ENCODE assay signal across 14 mouse cellular contexts in the genomic region with DNA sequence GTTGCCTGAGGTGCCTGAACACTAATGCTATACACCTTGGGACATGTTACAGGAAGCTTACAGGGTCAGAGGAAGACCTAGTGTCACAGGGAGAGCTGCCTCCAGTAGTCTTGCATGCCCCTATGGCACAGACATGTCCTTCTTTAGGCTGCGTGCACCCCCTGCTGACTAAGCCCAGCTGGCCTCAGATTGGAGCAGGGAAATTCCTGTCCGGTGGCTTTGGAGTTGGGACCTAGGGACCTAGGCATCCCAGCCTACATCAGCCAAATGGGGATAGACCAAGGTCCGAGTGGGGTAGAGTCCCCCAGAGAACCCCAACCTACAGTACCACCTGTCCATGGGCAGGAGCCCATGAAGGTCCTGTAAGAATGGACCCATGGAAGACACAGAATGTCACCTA.
"Had no signal": no experiment of that assay in that cellular context is flagged by ENCODE, and none has a peak within 500 bp of the region (broad histone marks: within the 10 kb centered on the region; RNA-seq: fewer than 3 reads in every experiment).

No protein-coding gene starts in this region.

- H3K36me3 ChIP-seq: kidney, embryonic 15.5 days; limb, embryonic 15.5 days; midbrain, embryonic 10.5 days had no signal

- H3K9ac ChIP-seq: kidney, embryonic 15.5 days; limb, embryonic 15.5 days; liver, embryonic 14.5 days; neural tube, embryonic 15.5 days had no signal

- H3K27me3 ChIP-seq: limb, embryonic 15.5 days; neural tube, embryonic 15.5 days had no signal

- H3K4me3 ChIP-seq: kidney, embryonic 15.5 days; limb, embryonic 15.5 days; midbrain, embryonic 10.5 days; myocyte; neural tube, embryonic 15.5 days had no signal

- H3K4me1 ChIP-seq: kidney, embryonic 15.5 days; limb, embryonic 15.5 days had no signal

- H3K9me3 ChIP-seq: kidney, embryonic 15.5 days; limb, embryonic 15.5 days; midbrain, embryonic 10.5 days; neural tube, embryonic 15.5 days had no signal

- DNase-seq: kidney, adult 2 months; kidney, postnatal 14 days; left cerebral cortex, postnatal 4 days; lung, adult 18-20 months; lung, postnatal 4 days; midbrain, embryonic 14.5 days; thymus, postnatal 4 days had no signal

- H3K27ac ChIP-seq: kidney, embryonic 15.5 days; limb, embryonic 15.5 days; liver, embryonic 14.5 days; midbrain, embryonic 10.5 days; neural tube, embryonic 15.5 days; stomach, postnatal 0 days had no signal

- H3K4me2 ChIP-seq: kidney, embryonic 15.5 days; limb, embryonic 15.5 days; neural tube, embryonic 15.5 days had no signal
